Mouse (Mus musculus) kidney, postnatal 4 days (tissue): ENCODE measurements at regions not wholly inside any gene's neighbourhood (a gene's known extent, or its start where the extent isn't known, plus 50 kb on each side); places are given as distances from the start of the nearest gene placed in this dataset.

Source experiments
- DNase-seq, 2 experiments: peaks; one replicate each; pipeline ENCODE4 v3.0.0; 2021; ENCODE audit warnings: mixed read lengths in 2 of 2

- DNase-seq: peak in 1 of 2 experiments; percentile 33
Measured at GRCm38 (mm10) chr15:59138393-59139107, 249.5 kb downstream of the Gm49356 start.

- DNase-seq: no peak
Measured at GRCm38 (mm10) chr15:59141621-59142020, 252.5 kb downstream of the Gm49356 start.

GRCm38 (mm10) chr15:59142481-59142880 is 253.4 kb downstream of the Gm49356 start:
- DNase-seq: no peak

GRCm38 (mm10) chr15:59143891-59144290 is 254.8 kb downstream of the Gm49356 start:
- no peak for DNase-seq

- no peak for DNase-seq
Measured at GRCm38 (mm10) chr15:59145679-59146078, 256.6 kb downstream of the Gm49356 start.

- DNase-seq: no peak
Measured at GRCm38 (mm10) chr15:59146111-59146510, 257.0 kb downstream of the Gm49356 start.

- no peak for DNase-seq
Measured at GRCm38 (mm10) chr15:59146586-59147085, 257.5 kb downstream of the Gm49356 start.

GRCm38 (mm10) chr15:59148531-59148930 is 259.4 kb downstream of the Gm49356 start:
- no peak for DNase-seq

GRCm38 (mm10) chr15:59151506-59151905 is 262.4 kb downstream of the Gm49356 start:
- no peak for DNase-seq

- no peak for DNase-seq
Measured at GRCm38 (mm10) chr15:59152786-59153388, 263.8 kb downstream of the Gm49356 start.

GRCm38 (mm10) chr15:59153416-59154250 is 264.5 kb downstream of the Gm49356 start:
- no peak for DNase-seq

GRCm38 (mm10) chr15:59154407-59155288 is 265.6 kb downstream of the Gm49356 start:
- DNase-seq: peak in 1 of 2 experiments; percentile 28

GRCm38 (mm10) chr15:59155289-59155623 is 266.2 kb downstream of the Gm49356 start:
- DNase-seq: no peak

- DNase-seq: no peak
Measured at GRCm38 (mm10) chr15:59156328-59156727, 267.2 kb downstream of the Gm49356 start.

GRCm38 (mm10) chr15:59158760-59159159 is 269.7 kb downstream of the Gm49356 start:
- DNase-seq: no peak

GRCm38 (mm10) chr15:59160931-59161920 is 272.1 kb downstream of the Gm49356 start:
- no peak for DNase-seq

GRCm38 (mm10) chr15:59167937-59168659 is 279.0 kb downstream of the Gm49356 start:
- DNase-seq: peak; percentile 18 to 45

GRCm38 (mm10) chr15:59168660-59169170 is 279.6 kb downstream of the Gm49356 start:
- peak; percentile 32 to 52 for DNase-seq

- DNase-seq: no peak
Measured at GRCm38 (mm10) chr15:59169237-59169797, 280.2 kb downstream of the Gm49356 start.

- DNase-seq: no peak
Measured at GRCm38 (mm10) chr15:59169831-59170230, 280.7 kb downstream of the Gm49356 start.
